Mouse (Mus musculus) liver, embryonic 14.5 days (tissue): ENCODE results near the gene Tacr1. TPM values are rescaled to one million over a fixed set of nuclear protein-coding genes. Genes with fewer than 3 reads are reported as not detected.

Source experiments
- ATAC-seq: fragments of 200-750 bp; cut with Nextera tagmentation; 2 replicates; pipeline ENCODE4 v1.8.0; 2017; ENCODE audit warnings: moderate number of reproducible peaks, mild to moderate bottlenecking, moderate library complexity; ENCODE audit not compliant: insufficient read depth
- DNase-seq, 3 experiments: peaks; one replicate each; pipeline ENCODE4 v3.0.0-alpha.2; 2012 to 2013; ENCODE audit warnings: low read depth in 3 of 3, low spot score in 3 of 3
- H3K27ac ChIP-seq: fragments of 300-500 bp; sonication (generic); 2 replicates; pipeline ENCODE4 v1.5.1; 2014; ENCODE audit warnings: moderate library complexity, mild to moderate bottlenecking, control low read depth, inconsistent platforms
- H3K27me3 ChIP-seq: fragments of 300-500 bp; sonication (generic); 2 replicates; pipeline ENCODE4 v1.6.1; 2014; ENCODE audit warnings: mild to moderate bottlenecking, low read length, moderate library complexity; ENCODE audit not compliant: control insufficient read depth, insufficient read depth
- H3K36me3 ChIP-seq: fragments of 300-500 bp; sonication (generic); replicated peaks from 2 replicates; pipeline ENCODE4 v1.6.1; 2014; ENCODE audit warnings: low read depth; ENCODE audit not compliant: control insufficient read depth, insufficient read depth
- H3K4me1 ChIP-seq, 2 experiments: fragments of 200-500 bp in 1 of 2; fragments of 300-500 bp in 1 of 2; sonication (generic) in 1 of 2; replicated peaks; 2 replicates each; pipeline ENCODE4 v1.6.1; 2012 to 2014; ENCODE audit warnings: antibody characterized with exemption in 1 of 2, inconsistent platforms in 1 of 2, low read length in 1 of 2; ENCODE audit not compliant: control insufficient read depth in 2 of 2, insufficient read depth in 2 of 2
- H3K4me2 ChIP-seq: fragments of 300-500 bp; sonication (generic); 2 replicates; pipeline ENCODE4 v1.6.1; 2014; ENCODE audit warnings: low read depth, mild to moderate bottlenecking, control low read depth, moderate library complexity
- H3K4me3 ChIP-seq, 2 experiments: fragments of 200-500 bp in 1 of 2; fragments of 300-500 bp in 1 of 2; sonication (generic) in 1 of 2; 2 replicates each; pipeline ENCODE4 v1.5.1; 2012 to 2014; ENCODE audit warnings: low read depth in 2 of 2, low read length in 2 of 2, mild to moderate bottlenecking in 2 of 2, control low read depth in 1 of 2, inconsistent platforms in 1 of 2, moderate library complexity in 1 of 2; ENCODE audit not compliant: insufficient read depth in 1 of 2
- H3K9ac ChIP-seq: fragments of 300-500 bp; sonication (generic); replicated peaks from 2 replicates; pipeline ENCODE4 v1.6.1; 2014; ENCODE audit warnings: mild to moderate bottlenecking, control low read depth, moderate library complexity
- H3K9me3 ChIP-seq: fragments of 300-500 bp; sonication (generic); 2 replicates; pipeline ENCODE4 v1.6.1; 2016; ENCODE audit warnings: low read length, mixed read lengths; ENCODE audit not compliant: control insufficient read depth
- CTCF ChIP-seq: IDR thresholded peaks from 2 replicates; pipeline ENCODE4 v1.5.1; 2016; ENCODE audit warnings: antibody characterized with exemption, low read depth, control low read depth
- EP300 ChIP-seq: IDR thresholded peaks from 2 replicates; pipeline ENCODE4 v1.6.1; 2016; ENCODE audit warnings: antibody characterized with exemption, low read depth
- WGBS: fragments of 180-500 bp; shearing (Covaris S2); extraction: QIAGEN DNeasy Blood & Tissue Kit; methylation state at CpG from one replicate; pipeline ENCODE4 v1.1.7; 2014; ENCODE audit not compliant: insufficient replicate concordance; 5-methylcytosine and 5-hydroxymethylcytosine counted together
- polyA plus RNA-seq, 2 experiments: library from polyadenylated mRNA; depleted of rRNA in 1 of 2; stranded (reverse) in 1 of 2; unstranded in 1 of 2; fragments of >200 nt; fragmentation: Nextera tagmentation in 1 of 2; extraction: Ambion mirVana in 1 of 2; gene quantifications; 2 replicates each; pipeline versions ENCODE4 v1.2.1 to v1.2.3; 2012 to 2014

The Tacr1 gene
- polyA plus RNA-seq (2012; rRNA removed): 0.01 TPM in 1 of 2 replicates, not detected in the other
- not detected in 2 replicates for polyA plus RNA-seq (2014; fragmentation: Nextera tagmentation; extraction: Ambion mirVana)

DNA sequence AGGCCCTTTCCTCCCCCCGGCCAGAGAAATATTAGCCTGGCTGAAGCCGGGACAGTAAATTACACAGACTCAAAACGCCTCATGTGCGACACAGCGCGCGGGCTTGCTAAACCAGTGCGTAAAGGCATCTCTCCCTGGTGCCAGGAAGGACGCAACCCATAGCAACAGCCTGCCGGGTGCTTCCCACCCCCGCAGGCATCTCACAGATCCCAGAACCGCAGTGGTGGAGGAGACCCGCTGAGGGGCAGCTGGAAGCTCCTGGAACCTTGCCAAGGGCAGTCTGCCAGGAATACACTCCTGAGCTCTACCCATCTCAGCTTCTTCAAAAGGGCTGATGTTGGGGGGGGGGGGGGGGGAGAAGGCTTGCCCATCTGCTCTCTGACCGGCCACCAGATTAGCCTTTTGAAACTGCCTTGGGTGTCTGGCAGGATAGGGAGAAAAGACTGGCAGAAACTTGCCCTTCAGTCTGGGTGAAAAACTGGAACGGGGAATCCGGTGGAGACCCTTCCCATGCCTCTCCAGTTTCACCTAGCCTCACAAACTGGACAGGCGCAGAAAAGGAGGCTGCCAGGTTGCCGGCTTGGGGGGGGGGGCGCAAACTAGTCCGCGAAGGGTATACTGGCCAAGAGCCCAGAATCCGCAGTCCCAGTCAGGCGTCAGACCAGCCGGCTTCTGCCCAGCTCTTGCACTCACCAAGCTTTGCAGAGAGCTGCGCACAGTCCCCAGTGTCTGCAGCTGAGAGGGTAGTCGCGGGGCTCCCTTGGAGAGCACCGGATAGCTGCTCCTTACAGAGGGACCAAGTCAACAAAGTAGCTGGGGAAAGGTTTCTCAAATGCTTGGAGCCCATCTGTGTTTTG lies at the start of gene Tacr1:
Tacr1 (plus strand) TSS at position 740 of the 857 bp plus-strand sequence.
- H3K9me3 ChIP-seq: no peaks in the 10 kb centered on the region
- 3% methylated on average over 28 of the region's 28 CpGs for WGBS
- DNase-seq (no peak), ATAC-seq (no peak)
- H3K4me2 ChIP-seq: no peak within 1 kb of the TSS
- H3K27me3 ChIP-seq: peaks cover 10% of the 10 kb centered on the region
- H3K27ac ChIP-seq: no peak within 1 kb of the TSS
- TF ChIP-seq CTCF: no peak
- no peak for TF ChIP-seq EP300
- no peaks in the 10 kb centered on the region for H3K36me3 ChIP-seq
- H3K9ac ChIP-seq: no peak within 1 kb of the TSS
- H3K4me3 ChIP-seq: no peak within 1 kb of the TSS
- H3K4me1 ChIP-seq: no peaks in the 10 kb centered on the region

DNA sequence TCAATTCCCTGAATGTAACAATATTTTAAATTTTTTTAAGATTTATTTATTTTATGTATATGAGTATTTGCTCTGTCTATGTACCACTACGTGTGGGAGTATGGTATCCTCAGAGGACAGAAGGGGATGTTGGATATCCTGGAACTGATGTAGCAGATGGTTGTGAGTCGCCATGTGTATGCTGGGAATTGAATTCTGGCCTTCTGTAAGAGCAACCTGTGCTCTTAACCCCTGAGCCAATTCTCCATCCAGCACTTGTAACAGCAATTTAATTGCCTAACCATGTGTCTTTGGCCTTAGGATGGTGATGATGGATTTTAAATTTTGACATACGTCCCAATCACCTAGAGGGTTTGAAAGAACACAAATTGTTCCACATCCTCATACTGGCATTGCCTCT lies 26.0 kb upstream of the Tacr1 start:
- 50% methylated on average over 3 of the region's 3 CpGs for WGBS
- no peak overlapping the region for H3K4me3 ChIP-seq
- H3K4me2 ChIP-seq: no peak overlapping the region
- H3K9me3 ChIP-seq: no peaks in the 10 kb centered on the region
- TF ChIP-seq CTCF (no peak), EP300 (no peak)
- no peak overlapping the region for H3K27ac ChIP-seq
- H3K27me3 ChIP-seq: no peaks in the 10 kb centered on the region
- DNase-seq: no peak
- H3K36me3 ChIP-seq: no peaks in the 10 kb centered on the region
- H3K4me1 ChIP-seq: no peaks in the 10 kb centered on the region
- no peak overlapping the region for H3K9ac ChIP-seq
- no peak for ATAC-seq

GRCm38 (mm10) chr6:82383556-82383955 lies 18.6 kb upstream of the Tacr1 start:
- WGBS: 56% methylated on average over 5 of the region's 5 CpGs
- H3K27me3 ChIP-seq: no peaks in the 10 kb centered on the region
- no peak overlapping the region for H3K9ac ChIP-seq
- no peak for DNase-seq
- no peaks in the 10 kb centered on the region for H3K4me1 ChIP-seq
- no peak overlapping the region for H3K4me3 ChIP-seq
- H3K36me3 ChIP-seq: no peaks in the 10 kb centered on the region
- H3K27ac ChIP-seq: no peak overlapping the region
- no peak overlapping the region for H3K4me2 ChIP-seq
- ATAC-seq: no peak
- H3K9me3 ChIP-seq: no peaks in the 10 kb centered on the region
- TF ChIP-seq EP300 (no peak), CTCF (no peak)

DNA sequence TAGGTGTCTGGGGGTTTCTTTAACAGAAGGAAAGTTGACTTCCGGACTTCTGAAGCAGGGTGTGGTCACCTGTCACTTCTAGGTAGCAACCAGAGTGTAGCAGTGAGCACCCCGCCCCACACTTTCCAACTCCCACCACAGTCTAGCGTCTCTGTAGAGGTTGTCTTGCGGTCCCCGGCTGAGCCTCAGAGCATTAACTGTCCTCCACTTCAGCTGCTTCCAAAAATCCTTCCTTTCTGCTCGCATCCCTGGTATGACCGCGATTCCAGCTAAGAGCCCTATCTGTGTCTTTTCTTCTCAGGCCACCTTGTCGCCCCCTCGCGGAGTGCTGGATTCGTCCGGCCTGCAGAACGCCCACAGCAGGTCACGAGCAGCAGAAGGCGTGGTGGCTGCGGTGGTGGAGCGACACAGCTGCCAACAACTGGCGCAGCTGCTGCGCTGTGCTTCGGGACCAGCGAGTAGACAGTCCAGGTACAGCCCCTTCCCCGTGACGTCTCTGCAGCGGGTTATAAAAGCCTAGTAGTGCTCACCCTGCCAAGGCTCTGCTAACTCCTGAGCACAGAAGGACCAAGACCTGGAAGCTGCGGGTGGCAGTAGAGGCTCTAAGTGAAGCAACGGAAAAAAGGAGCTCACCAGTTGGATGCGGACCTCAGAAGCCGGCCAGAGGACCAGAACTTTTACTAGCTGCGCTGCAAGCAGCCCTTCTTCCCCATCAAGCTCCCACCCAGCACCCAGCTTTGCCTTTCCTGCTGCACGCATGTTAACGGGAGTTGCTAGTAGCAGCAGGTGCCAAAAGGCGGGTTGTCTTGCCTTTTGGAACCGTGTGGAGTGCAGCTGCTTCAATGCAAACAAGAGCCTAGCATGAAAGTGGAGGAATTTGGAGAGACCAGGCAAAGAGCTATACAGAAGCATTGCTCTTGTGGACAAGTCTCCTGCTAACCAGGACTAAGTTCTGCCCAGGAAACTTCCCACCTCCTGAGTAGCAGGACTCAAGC lies 664 bp downstream of the Tacr1 start:
- no peak for TF ChIP-seq EP300
- no peak; the same call in 1 of the 2 replicates for TF ChIP-seq CTCF
- DNase-seq (no peak), ATAC-seq (no peak)
- H3K9ac ChIP-seq: no peak overlapping the region
- WGBS: 4% methylated on average over 34 of the region's 34 CpGs
- no peaks in the 10 kb centered on the region for H3K36me3 ChIP-seq
- H3K27ac ChIP-seq: no peak overlapping the region
- H3K4me2 ChIP-seq: no peak overlapping the region
- peaks cover 10% of the 10 kb centered on the region for H3K27me3 ChIP-seq
- H3K4me3 ChIP-seq: no peak overlapping the region
- H3K9me3 ChIP-seq: no peaks in the 10 kb centered on the region
- no peaks in the 10 kb centered on the region for H3K4me1 ChIP-seq
